Mouse (Mus musculus) kidney, adult 2 months (tissue): Measurements from ENCODE around the gene Coa7.

ENCODE experiments used
- CTCF ChIP-seq: fragments of 200-500 bp; conservative IDR thresholded peaks from 2 replicates; pipeline ENCODE4 v1.5.1; 2011; ENCODE audit warnings: low read depth, mild to moderate bottlenecking, control low read depth, low read length, moderate library complexity, mixed read lengths; ENCODE audit not compliant: insufficient read depth, insufficient read length
- POLR2A ChIP-seq: fragments of 200-500 bp; IDR thresholded peaks from one replicate; pipeline ENCODE4 v1.6.1; 2011; ENCODE audit warnings: low read depth, low read length, control low read depth

DNA sequence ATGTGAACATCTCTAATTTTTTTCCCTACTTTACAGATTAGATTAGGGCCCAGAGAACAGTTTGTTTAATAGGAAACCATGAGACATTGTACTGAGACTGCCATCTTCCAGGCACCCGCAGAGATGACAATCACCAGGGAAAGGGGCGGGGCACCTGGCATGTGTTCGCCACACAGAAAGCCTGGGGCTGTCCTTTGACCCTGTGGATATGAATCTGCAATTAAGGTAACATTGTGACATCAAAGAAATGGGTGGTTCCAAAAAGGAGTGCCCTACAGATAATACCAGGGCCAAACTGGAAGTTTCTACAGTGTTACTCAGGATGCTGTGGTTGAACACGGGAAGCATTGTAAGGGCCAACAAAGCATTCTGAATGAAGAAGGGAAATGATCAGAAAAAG, 42.5 kb downstream of the Coa7 start:
- TF ChIP-seq CTCF (no peak), POLR2A (no peak)
